Mouse (Mus musculus) embryonic facial prominence, embryonic 11.5 days (tissue): ENCODE results near the gene Gm28305. TPM values are rescaled to one million over a fixed set of nuclear protein-coding genes. Genes with fewer than 3 reads are reported as not detected.

Experiments used
- ATAC-seq: fragments of 200-750 bp; cut with Nextera tagmentation; replicated peaks from 2 replicates; pipeline ENCODE4 v1.8.0; 2017; ENCODE audit warnings: low read depth; ENCODE audit not compliant: insufficient number of reproducible peaks, low FRiP score, low TSS enrichment
- DNase-seq: peaks from one replicate; pipeline ENCODE4 v3.0.0-alpha.2; 2015; ENCODE audit warnings: low spot score
- H3K27ac ChIP-seq: fragments of 300-500 bp; sonication (generic); replicated peaks from 2 replicates; pipeline ENCODE4 v1.5.1; 2014; ENCODE audit warnings: mild to moderate bottlenecking, low read depth, low read length, control low read depth
- H3K27me3 ChIP-seq: fragments of 300-500 bp; sonication (generic); 2 replicates; pipeline ENCODE4 v1.6.1; 2014; ENCODE audit warnings: mild to moderate bottlenecking, low read length, moderate library complexity, mixed read lengths; ENCODE audit not compliant: control insufficient read depth, insufficient read depth
- H3K36me3 ChIP-seq: fragments of 300-500 bp; sonication (generic); replicated peaks from 2 replicates; pipeline ENCODE4 v1.6.1; 2014; ENCODE audit warnings: low read depth, mild to moderate bottlenecking, low read length, moderate library complexity, mixed read lengths; ENCODE audit not compliant: control insufficient read depth, insufficient read depth
- H3K4me1 ChIP-seq: fragments of 300-500 bp; sonication (generic); 2 replicates; pipeline ENCODE4 v1.6.1; 2014; ENCODE audit warnings: low read length, mixed read lengths; ENCODE audit not compliant: control insufficient read depth, insufficient read depth
- H3K4me2 ChIP-seq: fragments of 300-500 bp; sonication (generic); 2 replicates; pipeline ENCODE4 v1.6.1; 2014; ENCODE audit warnings: low read depth, mild to moderate bottlenecking, control low read depth, low read length, moderate library complexity
- H3K4me3 ChIP-seq: fragments of 300-500 bp; sonication (generic); 2 replicates; pipeline ENCODE4 v1.5.1; 2014; ENCODE audit warnings: low read depth, low read length, control low read depth
- H3K9ac ChIP-seq: fragments of 300-500 bp; sonication (generic); replicated peaks from 2 replicates; pipeline ENCODE4 v1.6.1; 2014; ENCODE audit warnings: mild to moderate bottlenecking, control low read depth, low read length
- H3K9me3 ChIP-seq: fragments of 300-500 bp; sonication (generic); replicated peaks from 2 replicates; pipeline ENCODE4 v1.6.1; 2016; ENCODE audit warnings: mild to moderate bottlenecking, low read length, inconsistent platforms, mixed read lengths; ENCODE audit not compliant: control insufficient read depth
- WGBS: fragments of 180-500 bp; shearing (Covaris S2); extraction: QIAGEN DNeasy Blood & Tissue Kit; methylation state at CpG from one replicate; pipeline ENCODE4 v1.1.7; 2014; 5-methylcytosine and 5-hydroxymethylcytosine counted together
- polyA plus RNA-seq: library from polyadenylated mRNA; unstranded; fragments of >200 nt; fragmentation: Nextera tagmentation; extraction: Ambion mirVana; gene quantifications from 2 replicates; pipeline ENCODE4 v1.2.1, GENCODE M21; 2014

The Gm28305 gene
- not detected in 2 replicates for polyA plus RNA-seq

- 68% methylated on average over 2 of the region's 2 CpGs for WGBS
Measured at GRCm38 (mm10) chr9:104040362-104040761, at the start of gene Gm28305. Gm28305 (plus strand) TSS chr9:104040662.

DNA sequence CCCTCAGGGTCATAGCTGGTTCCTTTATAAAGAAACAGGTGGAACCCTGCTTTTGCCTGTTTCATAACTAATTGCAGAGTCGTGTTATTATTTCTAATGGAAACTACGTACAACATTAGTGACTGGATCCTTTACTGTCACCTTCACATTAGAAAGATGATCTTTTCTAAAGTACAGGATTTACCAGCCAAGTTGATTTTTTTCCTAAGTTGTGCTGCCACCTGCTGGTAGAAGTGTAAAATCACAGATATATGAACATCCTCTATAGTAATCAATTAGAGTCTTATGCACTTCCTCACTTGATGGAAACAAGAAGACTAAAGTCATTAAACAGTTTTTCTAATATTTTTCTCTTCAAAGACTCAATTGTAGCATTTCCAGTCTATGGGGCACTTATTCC lies 44.0 kb upstream of the Gm28305 start:
- Histone ChIP-seq H3K27me3 (no peaks in the 10 kb centered on the region), H3K4me3 (no peak overlapping the region), H3K36me3 (no peaks in the 10 kb centered on the region), H3K4me2 (no peak overlapping the region), H3K9ac (no peak overlapping the region), H3K4me1 (no peaks in the 10 kb centered on the region), H3K27ac (no peak overlapping the region), H3K9me3 (no peaks in the 10 kb centered on the region)
- DNase-seq (peak; percentile 86), ATAC-seq (no peak)
- 12% methylated on average over 2 of the region's 2 CpGs for WGBS

More at GRCm38 (mm10) chr9:104040362-104040761, at the start of gene Gm28305:
- DNase-seq: no peak
- Histone ChIP-seq H3K27ac (no peak within 1 kb of the TSS), H3K9ac (no peak within 1 kb of the TSS), H3K4me3 (no peak within 1 kb of the TSS), H3K9me3 (no peaks in the 10 kb centered on the region), H3K27me3 (no peaks in the 10 kb centered on the region), H3K4me1 (no peaks in the 10 kb centered on the region), H3K36me3 (no peaks in the 10 kb centered on the region; the same call in 1 of the 2 replicates), H3K4me2 (no peak within 1 kb of the TSS)
- ATAC-seq: no peak

GRCm38 (mm10) chr9:104000601-104001000 lies 39.9 kb upstream of the Gm28305 start:
- H3K9me3 ChIP-seq: no peaks in the 10 kb centered on the region
- ATAC-seq (no peak), DNase-seq (no peak)
- H3K4me3 ChIP-seq: no peak overlapping the region
- H3K4me1 ChIP-seq: no peaks in the 10 kb centered on the region
- 46% methylated on average over 3 of the region's 3 CpGs for WGBS
- no peak overlapping the region for H3K9ac ChIP-seq
- no peak overlapping the region for H3K27ac ChIP-seq
- no peaks in the 10 kb centered on the region for H3K36me3 ChIP-seq
- H3K4me2 ChIP-seq: no peak overlapping the region
- H3K27me3 ChIP-seq: no peaks in the 10 kb centered on the region

- Histone ChIP-seq H3K27ac (peak within 1 kb of the TSS; percentile 56), H3K36me3 (no peaks in the 10 kb centered on the region), H3K4me1 (no peaks in the 10 kb centered on the region), H3K4me3 (peak within 1 kb of the TSS; percentile 67), H3K9me3 (no peaks in the 10 kb centered on the region), H3K4me2 (peak within 1 kb of the TSS; percentile 67), H3K27me3 (no peaks in the 10 kb centered on the region), H3K9ac (peak within 1 kb of the TSS; percentile 61)
- ATAC-seq: peak; percentile 98
- DNase-seq: peak; percentile 99
- 1% methylated on average over 55 of the region's 55 CpGs for WGBS
Measured at GRCm38 (mm10) chr9:104001921-104002859, 38.3 kb upstream of the Gm28305 start, which contains the start of gene Nphp3. Nphp3 (plus strand) TSS chr9:104002544.

- 0% methylated on average over 37 of the region's 37 CpGs for WGBS
Measured at GRCm38 (mm10) chr9:104002913-104003330, 37.5 kb upstream of the Gm28305 start.

DNA sequence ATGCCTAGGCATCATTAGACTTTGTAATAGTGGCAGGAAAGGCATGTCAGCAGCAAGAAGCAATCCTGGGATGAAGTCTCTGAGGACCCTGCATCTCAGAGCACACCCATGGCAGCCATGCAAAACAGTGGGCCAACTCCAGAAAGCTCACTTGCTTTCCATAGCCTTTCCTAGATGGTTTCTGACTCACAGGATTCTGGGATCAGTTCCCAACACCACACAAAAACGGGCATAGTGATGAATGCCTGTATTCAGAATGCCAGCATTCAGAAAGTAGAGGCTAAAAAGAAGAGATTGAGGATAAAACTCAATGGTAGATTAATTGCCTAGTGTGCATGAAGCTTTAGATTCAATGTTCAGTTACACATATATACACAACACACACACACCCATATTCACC lies 25.9 kb upstream of the Gm28305 start:
- Histone ChIP-seq H3K9me3 (no peaks in the 10 kb centered on the region), H3K27me3 (no peaks in the 10 kb centered on the region), H3K9ac (no peak overlapping the region), H3K4me1 (no peaks in the 10 kb centered on the region), H3K27ac (no peak overlapping the region), H3K4me2 (no peak overlapping the region), H3K4me3 (no peak overlapping the region), H3K36me3 (no peaks in the 10 kb centered on the region)
- no peak for ATAC-seq
- 75% methylated on average over 1 of the region's 1 CpGs for WGBS
- no peak for DNase-seq

More at GRCm38 (mm10) chr9:104002913-104003330, 37.5 kb upstream of the Gm28305 start:
- peak overlapping the region; percentile 67 for H3K4me3 ChIP-seq
- peak overlapping the region; percentile 61 for H3K9ac ChIP-seq
- H3K36me3 ChIP-seq: no peaks in the 10 kb centered on the region
- ATAC-seq (no peak; the same call in 1 of the 2 replicates), DNase-seq (peak; percentile 83)
- H3K27me3 ChIP-seq: no peaks in the 10 kb centered on the region
- peak overlapping the region; percentile 47; the same call in 1 of the 2 replicates for H3K27ac ChIP-seq
- peak overlapping the region; percentile 67 for H3K4me2 ChIP-seq
- no peaks in the 10 kb centered on the region for H3K9me3 ChIP-seq
- no peaks in the 10 kb centered on the region for H3K4me1 ChIP-seq

- Histone ChIP-seq H3K4me2 (no peak overlapping the region), H3K9ac (no peak overlapping the region), H3K4me3 (no peak overlapping the region), H3K4me1 (no peaks in the 10 kb centered on the region), H3K27ac (no peak overlapping the region), H3K36me3 (no peaks in the 10 kb centered on the region; the same call in 1 of the 2 replicates), H3K27me3 (no peaks in the 10 kb centered on the region), H3K9me3 (no peaks in the 10 kb centered on the region)
- DNase-seq (no peak), ATAC-seq (no peak)
- 91% methylated on average over 10 of the region's 10 CpGs for WGBS
Measured at GRCm38 (mm10) chr9:104021026-104021425, 19.4 kb upstream of the Gm28305 start.

GRCm38 (mm10) chr9:104027186-104027585 lies 13.3 kb upstream of the Gm28305 start:
- no peak for DNase-seq
- H3K9me3 ChIP-seq: no peaks in the 10 kb centered on the region
- ATAC-seq: no peak
- 98% methylated on average over 8 of the region's 8 CpGs for WGBS
- no peaks in the 10 kb centered on the region for H3K4me1 ChIP-seq
- H3K27me3 ChIP-seq: no peaks in the 10 kb centered on the region
- H3K36me3 ChIP-seq: no peaks in the 10 kb centered on the region; the same call in 1 of the 2 replicates
- H3K4me2 ChIP-seq: no peak overlapping the region
- H3K4me3 ChIP-seq: no peak overlapping the region
- H3K9ac ChIP-seq: no peak overlapping the region
- H3K27ac ChIP-seq: no peak overlapping the region
